Mouse (Mus musculus) thymus, postnatal 0 days (tissue): Measurements from ENCODE around the gene Gm45713. TPM values are rescaled to one million over a fixed set of nuclear protein-coding genes. Genes with fewer than 3 reads are reported as not detected.
"Not testable (repeated sequence)": the region's sequence is repeated elsewhere in the genome, so short reads cannot be mapped to it uniquely, and the experiment has no call there.

Experiments
- DNase-seq: peaks from one replicate; pipeline ENCODE4 v3.0.0-alpha.2; 2015; ENCODE audit warnings: low spot score
- polyA plus RNA-seq: library from polyadenylated mRNA; unstranded; fragments of >200 nt; fragmentation: Nextera tagmentation; extraction: Ambion mirVana; gene quantifications from 2 replicates; pipeline ENCODE4 v1.2.1, GENCODE M21; 2015

Gene Gm45713
- polyA plus RNA-seq, 1 experiment from 2014 or later, result 1.5 TPM

DNA sequence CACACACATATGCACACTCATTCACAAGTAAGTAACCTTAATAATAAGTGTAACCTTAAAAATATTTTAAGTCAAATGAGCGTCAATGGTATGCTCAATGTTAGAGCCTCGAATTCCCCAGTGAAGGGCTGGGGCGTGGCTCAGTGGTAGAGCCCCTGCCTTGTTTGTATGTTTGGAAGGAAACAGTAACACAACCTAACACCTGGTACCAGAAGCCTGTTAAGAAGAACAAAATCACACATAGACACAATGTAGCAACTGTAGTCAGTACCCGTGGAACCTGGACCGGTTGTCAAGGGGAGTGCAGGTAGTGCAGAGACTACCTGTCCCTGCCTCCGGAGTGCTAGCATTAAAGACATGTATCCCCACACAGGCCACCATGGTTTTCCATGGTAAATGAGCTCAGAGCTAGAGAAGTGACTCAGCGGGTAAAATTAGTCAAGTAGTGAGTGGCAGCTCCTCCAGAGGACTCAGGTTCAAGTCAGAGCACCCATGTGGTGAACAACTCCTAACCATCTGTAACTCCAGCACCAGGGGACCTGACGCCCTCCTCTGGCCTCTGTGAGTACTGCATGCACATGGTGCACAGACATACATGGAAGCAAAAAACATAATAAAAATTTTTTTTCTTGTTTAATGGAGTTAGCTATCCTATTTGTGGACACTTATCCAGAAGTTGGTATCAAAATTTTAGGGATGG, 37.3 kb downstream of the Gm45713 start:
- DNase-seq, result no peak

DNA sequence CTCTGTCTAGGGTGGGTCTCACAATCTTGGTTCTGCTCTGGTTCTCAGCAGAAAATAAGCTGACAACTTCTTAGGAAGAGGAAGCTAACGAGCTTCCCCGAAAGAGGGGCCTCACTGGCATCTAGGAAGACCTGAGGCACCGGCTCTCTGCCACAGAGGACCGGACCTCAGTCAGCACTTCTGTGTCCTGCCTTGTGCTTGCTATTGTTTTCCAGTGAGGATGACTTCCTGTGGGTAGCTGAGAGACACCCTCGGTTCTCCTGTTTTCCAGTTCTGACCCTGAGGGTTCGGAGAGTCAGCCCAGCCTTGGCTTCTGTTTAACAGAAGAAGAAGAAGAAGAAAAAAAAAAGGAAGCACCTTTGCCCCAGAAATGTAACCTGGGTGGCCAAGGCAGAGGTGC, 38.6 kb downstream of the Gm45713 start:
- no peak for DNase-seq

DNA sequence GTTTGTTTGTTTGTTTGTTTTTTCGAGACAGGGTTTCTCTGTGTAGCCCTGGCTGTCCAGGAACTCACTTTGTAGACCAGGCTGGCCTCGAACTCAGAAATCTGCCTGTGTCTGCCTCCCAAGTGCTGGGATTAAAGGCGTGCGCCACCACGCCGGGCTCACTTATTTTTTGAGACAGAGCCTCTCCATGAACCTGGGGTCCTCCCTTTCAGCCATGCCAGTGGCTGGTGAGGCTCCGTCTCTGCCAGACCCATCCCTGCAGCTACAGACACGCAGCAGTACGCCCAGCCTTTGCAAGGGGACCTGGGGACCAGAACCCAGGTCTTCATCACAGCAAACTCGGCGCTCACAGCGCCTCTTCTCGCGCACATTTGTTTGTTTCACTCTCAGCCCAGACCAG, 40.1 kb downstream of the Gm45713 start:
- not testable (repeated sequence) for DNase-seq

DNA sequence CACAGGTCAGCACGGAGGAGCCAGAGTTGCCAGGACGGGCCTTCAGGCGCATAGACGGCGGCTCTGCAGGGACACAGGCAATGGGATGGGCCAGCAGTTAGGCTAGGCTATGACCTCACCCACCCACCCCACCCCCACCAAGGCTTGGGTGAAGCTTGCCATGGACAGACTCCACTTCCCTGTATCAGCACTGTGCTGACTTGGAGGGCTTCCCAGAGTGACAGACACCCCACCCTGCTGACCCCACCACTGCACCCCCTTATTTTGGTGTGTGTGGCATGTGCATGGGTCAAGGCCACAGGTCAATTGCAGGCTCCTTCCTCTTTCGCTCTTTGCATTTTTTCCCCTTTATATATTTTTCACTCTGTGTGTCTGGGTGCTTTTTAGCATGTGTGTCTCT, 40.7 kb downstream of the Gm45713 start:
- no peak for DNase-seq

DNA sequence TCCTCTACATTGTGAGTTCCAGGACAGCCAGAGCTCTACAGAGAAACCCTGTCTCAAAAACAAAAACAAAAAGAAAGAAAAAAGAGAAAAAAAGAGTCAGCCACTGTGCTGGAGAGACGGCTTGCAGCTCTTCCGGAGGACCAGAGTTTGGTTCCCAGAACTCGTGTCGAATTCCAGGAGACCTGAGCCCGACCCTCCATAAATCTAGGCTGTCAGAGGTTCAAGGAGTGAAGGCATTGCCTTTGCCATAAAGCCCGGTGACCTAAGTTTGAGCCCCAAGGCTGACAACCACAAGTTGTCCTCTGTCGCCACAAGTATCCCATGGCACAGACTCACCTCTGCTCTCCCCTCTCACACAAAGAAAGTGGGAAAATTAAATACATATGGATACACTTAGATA, 41.9 kb downstream of the Gm45713 start:
- no peak for DNase-seq

DNA sequence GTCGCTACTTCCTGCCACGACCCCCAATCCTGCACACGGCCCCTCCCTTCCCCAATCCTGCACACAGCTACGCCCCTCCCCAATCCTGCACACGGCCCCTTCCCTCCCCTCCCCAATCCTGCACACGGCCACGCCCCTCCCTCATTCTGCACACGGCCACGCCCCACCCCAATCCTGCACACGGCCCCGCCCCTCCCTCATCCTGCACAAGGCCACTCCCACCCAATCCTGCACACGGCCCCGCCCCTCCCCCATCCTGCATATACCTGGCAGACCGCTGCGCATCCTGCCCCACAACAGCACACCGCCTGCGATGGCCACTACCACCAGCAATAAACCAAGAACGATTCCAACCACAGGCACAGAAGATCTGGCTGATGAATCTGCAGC, 42.5 kb downstream of the Gm45713 start:
- peak; percentile 71 for DNase-seq

DNA sequence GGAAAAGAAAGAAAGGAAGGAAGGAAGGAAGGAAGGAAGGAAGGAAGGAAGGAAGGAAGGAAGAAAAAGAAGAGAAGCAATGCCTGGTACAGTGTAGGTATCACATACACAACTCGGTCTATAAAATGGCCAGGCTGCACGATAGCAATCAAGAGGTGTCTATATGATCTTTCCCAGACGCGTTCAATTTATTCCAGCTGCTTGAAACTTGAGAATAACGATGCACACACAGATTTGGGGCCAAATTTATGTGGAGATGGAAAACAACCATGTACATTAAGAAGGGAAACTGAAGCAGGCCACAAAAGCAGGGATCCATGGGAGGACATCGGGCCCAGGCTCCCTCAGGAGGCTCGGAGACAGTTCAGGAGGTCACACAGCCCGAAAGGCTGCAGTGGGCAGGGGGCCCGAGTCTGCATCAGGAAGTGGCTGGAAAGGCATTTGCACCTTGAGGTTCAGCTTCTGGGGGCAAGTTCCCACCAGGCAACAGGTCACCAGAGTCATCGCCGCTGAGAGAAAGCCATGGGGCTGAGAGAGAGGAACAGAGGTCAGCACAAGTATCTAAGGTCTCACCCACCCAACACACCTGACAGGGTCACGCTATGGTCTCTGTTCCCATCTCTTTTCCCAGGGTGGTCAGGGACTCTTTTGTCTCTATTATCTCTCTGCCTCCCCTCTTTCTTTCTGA, 43.1 kb downstream of the Gm45713 start:
- no peak for DNase-seq

DNA sequence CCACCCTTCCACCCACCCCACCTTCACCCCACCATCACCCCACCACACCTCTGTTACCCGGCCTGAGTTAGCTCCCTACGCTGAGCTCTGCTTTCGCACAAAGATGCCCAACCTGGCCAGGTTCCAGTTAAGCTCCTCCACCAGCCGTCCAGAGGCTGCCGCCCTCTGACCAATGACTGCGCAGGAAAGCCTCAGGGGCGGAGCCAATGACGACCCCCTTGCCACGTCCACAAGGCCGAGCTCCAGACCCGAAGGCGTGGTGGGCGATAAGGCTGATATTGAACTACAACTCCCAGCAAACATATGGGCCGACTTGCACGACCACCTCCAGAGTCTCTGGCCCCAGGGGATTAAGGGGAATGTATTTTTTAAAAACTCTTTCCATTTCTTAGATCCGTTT, 44.0 kb downstream of the Gm45713 start, which contains the start of gene Rcn3:
Gene Rcn3 (minus strand): TSS at position 174 of the 400 bp plus-strand sequence.
- DNase-seq, result no peak

DNA sequence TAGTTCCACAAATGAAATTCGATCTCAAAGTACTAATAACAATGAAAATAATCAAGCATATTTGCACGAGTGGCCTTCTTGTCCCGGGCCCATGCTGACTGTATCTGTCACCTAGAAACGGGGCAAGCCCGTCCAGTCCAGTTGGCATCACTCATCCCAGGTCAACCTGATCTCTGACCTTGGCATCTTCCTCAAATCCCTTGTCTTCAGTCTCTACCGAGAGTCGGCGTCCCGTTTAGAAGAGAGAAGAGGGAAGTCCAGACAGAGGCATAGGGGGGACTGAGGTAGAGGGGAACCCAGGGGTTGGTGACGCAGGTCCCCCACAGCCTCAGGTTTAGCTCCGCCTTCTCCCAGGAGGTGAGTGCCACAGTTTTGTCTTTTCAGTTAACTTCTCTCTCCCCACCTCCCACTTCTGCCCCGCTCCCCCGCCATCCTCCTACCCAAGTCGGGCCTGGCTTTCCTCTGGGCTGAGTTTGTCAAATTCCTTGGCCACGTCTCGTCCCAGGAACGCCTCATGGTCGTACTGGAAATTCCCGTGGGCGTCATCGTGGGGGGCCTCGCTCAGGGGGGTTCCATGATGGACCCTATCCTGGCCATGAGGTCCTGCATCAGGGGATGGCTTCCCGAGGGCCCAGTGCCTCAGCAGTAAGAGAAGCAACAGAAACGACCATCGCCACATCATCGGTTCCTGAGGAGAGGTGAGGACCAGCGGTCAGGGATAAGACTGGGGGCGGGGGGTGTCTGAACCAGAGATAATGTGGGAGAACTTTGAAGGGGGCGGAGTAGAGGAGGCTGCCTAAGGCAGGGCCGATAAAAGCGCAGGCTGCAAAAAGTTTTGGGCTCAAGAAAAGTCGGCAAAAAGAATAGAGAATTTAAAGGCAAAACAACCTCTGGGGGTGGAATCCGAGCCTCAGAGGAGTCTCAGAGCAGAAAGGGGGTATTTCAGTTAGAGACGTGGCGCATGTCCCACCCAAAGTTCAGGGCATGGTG, 44.7 kb downstream of the Gm45713 start:
- no peak for DNase-seq

DNA sequence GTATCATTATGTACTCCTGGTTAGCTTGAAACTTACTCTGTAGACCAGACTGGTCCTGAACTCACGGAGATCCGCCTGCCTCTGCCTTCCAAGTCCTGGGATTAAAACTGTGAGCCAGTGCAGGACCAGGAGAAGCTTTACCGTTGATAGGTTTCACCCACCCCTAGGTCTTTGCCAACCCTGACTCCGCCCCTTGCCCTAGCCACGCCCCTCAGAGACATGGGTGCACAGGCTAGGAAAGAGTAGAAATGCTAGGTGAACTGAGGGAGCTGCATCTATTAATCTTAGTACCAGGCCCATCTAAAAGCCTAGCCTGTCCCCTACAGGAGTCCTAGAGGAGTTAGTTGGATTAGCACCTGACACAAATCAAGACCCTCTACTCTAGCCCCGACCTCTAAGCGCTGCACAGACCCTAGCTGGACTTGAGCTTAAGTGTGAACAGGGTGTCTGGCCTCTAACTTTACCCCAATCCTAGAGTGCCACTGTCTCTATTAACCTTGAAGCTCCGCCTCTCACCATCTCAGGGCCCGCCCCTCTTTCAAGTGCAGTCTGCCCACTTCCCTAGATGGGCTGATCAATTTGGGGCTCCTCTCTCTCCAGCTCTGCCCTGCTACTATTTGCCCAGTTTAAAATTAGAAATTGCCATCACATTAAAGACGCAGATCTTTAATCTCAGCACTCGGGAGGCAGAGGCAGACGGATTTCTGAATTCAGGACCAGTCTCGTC, 45.6 kb downstream of the Gm45713 start:
- no peak for DNase-seq

DNA sequence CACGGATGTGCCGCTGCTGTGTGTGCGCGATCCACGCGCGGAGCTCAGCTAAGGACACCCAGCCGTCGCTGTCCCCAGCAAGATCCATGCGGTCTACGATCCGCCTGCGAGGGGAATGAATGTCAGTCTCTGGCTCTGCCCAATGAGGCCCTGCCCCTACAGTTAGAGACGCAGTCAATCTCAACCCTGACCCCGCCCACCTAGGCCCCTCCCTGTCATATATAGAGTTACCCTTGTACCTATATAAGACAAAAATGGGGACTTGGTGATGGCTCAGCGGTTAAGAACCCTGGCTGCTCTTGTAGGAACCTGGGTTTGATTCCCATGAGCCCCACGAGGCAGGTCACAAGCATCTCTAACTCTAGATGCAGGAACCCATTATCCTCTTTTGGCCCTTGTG, 47.4 kb downstream of the Gm45713 start:
- DNase-seq, result no peak

DNA sequence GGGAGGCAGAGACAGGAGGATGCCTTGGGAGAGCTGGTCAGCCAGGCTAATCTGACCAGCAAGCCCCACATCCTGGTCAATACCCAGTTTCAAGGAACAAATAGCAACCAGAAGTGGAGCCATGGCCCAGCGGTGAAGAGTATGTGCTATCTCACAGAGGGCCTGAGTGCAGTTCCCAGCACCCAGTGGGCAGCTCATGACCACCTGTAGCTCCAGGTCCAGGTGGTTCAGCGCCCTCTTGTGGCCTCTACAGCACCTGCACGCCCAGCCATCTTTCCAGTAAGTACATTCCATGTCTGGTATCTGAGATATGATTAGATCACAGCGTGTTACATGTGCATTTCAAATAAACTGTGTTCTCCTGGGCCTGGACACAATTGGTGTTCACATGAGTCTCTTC, 49.9 kb downstream of the Gm45713 start:
- no peak for DNase-seq

DNA sequence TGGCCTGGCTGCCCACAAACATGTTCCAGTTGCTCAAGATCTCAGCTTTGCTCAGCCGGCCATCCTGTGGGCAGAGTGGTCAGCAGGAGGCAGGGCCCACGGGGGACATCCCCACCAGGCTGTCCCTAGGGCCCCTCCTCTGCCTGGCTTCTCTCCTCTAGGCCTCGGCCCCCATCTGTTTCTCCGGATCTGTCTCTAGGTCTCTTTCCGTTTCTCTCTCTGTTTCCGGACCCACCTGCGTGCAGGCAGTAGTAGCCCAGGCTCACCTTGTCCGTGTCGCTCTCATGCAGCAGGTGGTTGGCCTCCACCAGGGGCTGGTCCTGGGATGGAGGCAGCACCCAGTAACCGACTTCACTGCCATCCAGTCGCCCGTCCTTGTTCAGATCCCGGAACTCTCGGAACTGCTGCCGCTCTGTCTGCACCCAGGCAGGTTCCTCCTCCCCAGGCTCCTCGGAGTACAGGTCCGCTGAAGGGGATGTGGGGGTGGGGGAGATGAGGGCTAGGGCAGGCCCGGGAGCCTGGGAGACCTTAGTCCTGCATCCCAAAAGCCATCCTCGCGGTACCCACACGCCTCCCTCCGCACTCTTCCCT, 52.6 kb downstream of the Gm45713 start:
- peak; percentile 53 for DNase-seq

DNA sequence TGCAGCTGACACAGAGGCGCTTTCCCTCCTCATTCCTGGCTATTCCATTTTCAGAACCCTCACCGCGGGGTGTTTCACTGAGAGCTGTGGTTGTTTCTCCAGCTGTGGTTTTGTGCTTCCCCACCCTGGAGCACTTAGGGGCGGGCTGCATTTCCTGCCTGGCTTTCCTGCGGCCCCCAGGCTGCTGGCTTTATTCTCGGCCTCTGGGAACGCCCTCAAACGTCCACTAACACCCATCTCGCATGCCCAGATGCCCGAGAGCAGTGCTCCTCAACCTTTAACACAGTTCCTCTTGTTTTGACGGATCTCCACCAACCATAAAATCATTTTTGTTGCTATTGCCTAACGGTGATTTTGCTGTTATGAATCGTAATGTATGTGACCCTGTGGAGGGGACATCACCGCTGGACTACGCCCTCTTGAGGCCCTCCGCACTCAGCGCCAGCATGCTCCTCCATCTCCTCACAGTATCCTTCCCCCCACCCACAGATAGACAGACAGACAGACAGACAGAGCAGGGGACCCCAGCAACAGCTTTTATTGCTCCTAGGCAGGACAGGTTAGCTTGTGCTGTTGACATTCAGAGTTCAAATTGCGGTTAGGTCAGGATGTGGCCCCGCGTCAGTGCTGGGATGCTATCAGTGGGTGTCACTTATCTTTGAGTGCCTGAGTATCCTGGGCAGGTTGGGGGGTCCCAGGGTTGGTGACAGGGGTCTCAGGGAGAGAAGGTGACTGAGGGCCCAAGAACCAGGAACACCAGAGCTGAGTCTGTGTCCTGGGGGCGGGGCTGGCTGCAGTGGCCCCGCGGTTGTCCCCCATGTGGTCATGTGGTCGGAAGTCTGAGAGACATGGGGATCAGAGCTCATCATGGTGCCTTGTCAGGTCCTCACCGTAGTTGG, 53.4 kb downstream of the Gm45713 start:
- peak; percentile 62 for DNase-seq

DNA sequence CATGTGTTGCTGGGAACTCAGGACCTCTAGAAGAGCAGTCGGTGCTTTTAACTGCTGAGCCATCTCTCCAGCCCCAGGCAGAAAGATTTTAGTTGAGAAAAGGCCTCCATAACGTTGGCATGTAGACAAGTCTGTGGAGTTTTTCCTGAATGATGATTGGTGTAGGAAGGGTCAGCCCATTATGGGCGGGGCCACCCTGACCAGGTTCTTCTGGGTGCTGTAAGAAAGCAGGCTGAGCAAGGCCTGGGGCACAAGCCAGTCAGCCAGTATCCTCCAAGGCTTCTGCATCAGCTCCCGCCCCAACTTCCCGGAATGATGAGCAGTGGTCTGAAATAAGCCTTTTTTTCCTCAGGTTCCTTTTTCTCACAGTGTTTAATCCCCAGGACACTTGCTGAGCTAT, 55.0 kb downstream of the Gm45713 start:
- DNase-seq, result no peak

DNA sequence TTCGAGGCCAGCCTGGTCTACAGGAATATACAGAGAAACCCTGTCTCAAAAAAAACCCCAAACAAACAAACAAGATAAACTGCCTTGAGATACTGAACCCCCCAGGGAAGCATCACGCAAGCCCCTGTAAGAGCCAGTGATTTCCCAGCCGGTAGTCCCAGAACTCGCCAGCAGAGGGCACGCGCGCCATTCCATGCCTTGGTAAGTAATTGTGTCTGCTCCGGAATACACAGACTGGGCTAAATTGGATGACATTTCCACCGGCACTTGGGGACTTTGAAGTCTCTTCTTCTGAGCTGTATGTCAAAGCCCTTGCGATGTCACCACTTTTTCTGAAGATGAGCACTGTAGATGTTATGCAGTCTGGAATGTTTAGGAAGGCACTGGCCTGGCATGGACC, 56.2 kb downstream of the Gm45713 start:
- DNase-seq, result peak; percentile 91

DNA sequence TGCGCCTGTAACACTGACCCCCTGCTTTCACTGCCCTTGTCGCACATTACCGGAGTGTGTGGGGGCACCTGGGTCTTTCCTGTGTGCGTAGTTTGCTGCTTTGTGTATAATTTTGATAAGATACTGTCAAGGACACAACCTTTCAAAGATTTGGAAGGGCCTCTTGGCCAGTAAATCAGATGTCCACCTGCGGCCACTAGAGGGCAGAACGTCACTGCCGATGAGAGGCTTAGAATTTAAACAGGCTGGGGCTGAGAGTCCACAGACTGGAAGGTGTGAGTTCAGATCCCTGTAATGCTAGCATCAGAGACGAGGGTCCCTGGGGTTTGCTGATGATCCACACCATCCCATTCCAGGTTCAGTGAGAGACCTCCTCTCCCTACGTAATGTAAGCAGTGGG, 57.5 kb downstream of the Gm45713 start:
- DNase-seq, result peak; percentile 75

DNA sequence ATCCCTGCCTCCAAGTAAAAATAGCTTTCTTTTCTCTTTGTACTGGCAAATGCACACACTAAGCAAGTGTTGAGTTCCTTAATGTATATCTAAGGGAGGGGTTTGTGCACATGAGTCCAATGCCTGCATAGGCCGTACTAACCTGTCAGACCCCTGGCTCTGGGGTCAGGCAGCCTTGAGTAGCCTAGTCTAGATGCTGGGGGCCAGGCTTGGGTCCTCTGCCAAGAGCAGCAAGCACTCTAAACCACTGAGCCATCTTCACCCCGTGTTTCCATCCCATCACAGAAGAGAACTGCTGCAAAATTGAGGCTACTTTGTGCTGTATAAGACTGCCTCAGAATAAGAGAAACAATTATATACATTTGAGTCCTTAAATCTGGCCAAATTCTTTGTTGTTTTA, 58.2 kb downstream of the Gm45713 start:
- DNase-seq, result no peak

DNA sequence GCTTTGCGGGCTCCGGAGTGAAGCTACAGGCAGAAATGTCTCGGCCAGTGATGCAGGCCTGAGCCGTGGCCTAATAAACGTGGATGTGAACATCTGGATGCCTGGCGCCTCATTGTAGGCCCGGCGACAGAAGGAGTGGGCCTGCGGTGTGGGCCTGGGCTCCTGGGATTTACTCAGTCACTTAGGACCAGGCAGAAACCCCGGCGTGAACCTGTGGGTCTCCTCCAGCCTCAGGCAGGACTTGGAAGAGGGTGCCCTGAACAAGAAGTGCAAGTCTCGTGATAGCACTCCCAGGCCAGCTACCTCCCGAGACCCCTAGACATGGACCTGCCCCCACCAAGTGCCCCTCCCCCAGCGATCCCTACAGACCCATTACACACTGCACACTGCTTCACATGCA, 58.7 kb downstream of the Gm45713 start:
- no peak for DNase-seq

DNA sequence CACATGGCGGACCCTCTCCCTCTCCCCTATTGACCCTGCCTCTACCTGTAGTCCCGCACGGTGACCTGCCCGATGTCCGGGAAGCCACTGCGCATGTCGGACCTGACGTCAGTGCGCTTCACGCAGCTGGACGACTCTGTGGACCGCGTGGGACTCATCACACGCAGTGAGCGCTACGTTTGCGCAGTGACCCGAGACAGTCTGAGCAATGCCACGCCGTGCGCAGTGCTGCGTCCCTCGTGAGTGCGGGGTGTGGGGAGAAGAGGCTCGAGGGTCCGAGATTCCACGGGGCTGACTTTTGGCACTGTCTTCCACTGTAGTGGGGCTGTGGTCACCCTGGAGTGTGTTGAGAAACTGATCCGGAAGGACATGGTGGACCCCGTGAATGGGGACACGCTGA, 59.5 kb downstream of the Gm45713 start:
- DNase-seq, result no peak
